Mouse (Mus musculus): ENCODE measurements around the gene Ankrd11. TPM values are rescaled to one million over a fixed set of nuclear protein-coding genes. Genes with fewer than 3 reads are reported as not detected.

Ankrd11 gene
- polyA plus RNA-seq, 1 experiment from 2014 or later = 43.9 TPM

GRCm38 (mm10) chr8:122979424-122979823 lies 62.7 kb downstream of the Ankrd11 start:
- no peaks in the 10 kb centered on the region for H3K27me3 ChIP-seq (replicated peaks)
- no peak overlapping the region for H3K9ac ChIP-seq
- no peaks in the 10 kb centered on the region for H3K9me3 ChIP-seq (replicated peaks)
- H3K27ac ChIP-seq = no peak overlapping the region
- peaks cover 68% of the 10 kb centered on the region for H3K4me1 ChIP-seq
- no peak overlapping the region for H3K4me3 ChIP-seq
- no peak for ATAC-seq
- WGBS (ENCODE audit: insufficient replicate concordance) = 69% methylated on average over 3 of the region's 3 CpGs
- no peak overlapping the region for H3K4me2 ChIP-seq
- peaks cover 3% of the 10 kb centered on the region; the same call in 1 of the 2 replicates for H3K36me3 ChIP-seq

- Histone ChIP-seq H3K9ac (no peak overlapping the region), H3K4me2 (no peak overlapping the region), H3K27ac (no peak overlapping the region), H3K4me3 (no peak overlapping the region), H3K36me3 (peaks cover 19% of the 10 kb centered on the region), H3K27me3 (replicated peaks) (no peaks in the 10 kb centered on the region), H3K4me1 (peaks cover 53% of the 10 kb centered on the region), H3K9me3 (replicated peaks) (no peaks in the 10 kb centered on the region)
- ATAC-seq = no peak
- 63% methylated on average over 4 of the region's 4 CpGs for WGBS (ENCODE audit: insufficient replicate concordance)
These were observed 66.0 kb downstream of the Ankrd11 start for GRCm38 (mm10) chr8:122976046-122976445.

GRCm38 (mm10) chr8:122969964-122970620 lies 72.0 kb downstream of the Ankrd11 start:
- Histone ChIP-seq H3K4me2 (no peak overlapping the region), H3K9me3 (replicated peaks) (no peaks in the 10 kb centered on the region)

GRCm38 (mm10) chr8:122968145-122968544 lies 73.9 kb downstream of the Ankrd11 start:
- Histone ChIP-seq H3K9me3 (replicated peaks) (no peaks in the 10 kb centered on the region), H3K4me3 (no peak overlapping the region), H3K27me3 (replicated peaks) (no peaks in the 10 kb centered on the region), H3K36me3 (peaks cover 44% of the 10 kb centered on the region), H3K4me1 (peaks cover 34% of the 10 kb centered on the region), H3K4me2 (no peak overlapping the region), H3K27ac (no peak overlapping the region), H3K9ac (no peak overlapping the region)
- ATAC-seq = no peak
- WGBS (ENCODE audit: insufficient replicate concordance) = 70% methylated on average over 3 of the region's 3 CpGs

More at GRCm38 (mm10) chr8:122969964-122970620, 72.0 kb downstream of the Ankrd11 start:
- no peak overlapping the region for H3K4me3 ChIP-seq
- no peak overlapping the region for H3K9ac ChIP-seq
- no peaks in the 10 kb centered on the region for H3K27me3 ChIP-seq (replicated peaks)
- WGBS (ENCODE audit: insufficient replicate concordance) = 85% methylated on average over 3 of the region's 3 CpGs
- H3K36me3 ChIP-seq = peaks cover 52% of the 10 kb centered on the region
- H3K4me1 ChIP-seq = peaks cover 16% of the 10 kb centered on the region
- no peak for ATAC-seq
- H3K27ac ChIP-seq = no peak overlapping the region

- 56% methylated on average over 3 of the region's 3 CpGs for whole genome bisulfite sequencing (ENCODE audit: insufficient replicate concordance)
- ATAC-seq = no peak
- no peak overlapping the region for H3K4me3 ChIP-seq
- no peaks in the 10 kb centered on the region for H3K27me3 ChIP-seq (replicated peaks)
- H3K9me3 ChIP-seq (replicated peaks) = no peaks in the 10 kb centered on the region
- no peak overlapping the region for H3K27ac ChIP-seq
- H3K4me2 ChIP-seq = no peak overlapping the region
- peaks cover 47% of the 10 kb centered on the region for H3K4me1 ChIP-seq
- H3K9ac ChIP-seq = no peak overlapping the region
- peaks cover 43% of the 10 kb centered on the region for H3K36me3 ChIP-seq
These were observed 75.4 kb downstream of the Ankrd11 start for GRCm38 (mm10) chr8:122966638-122967037.

- no peak for ATAC-seq
These were observed 80.0 kb downstream of the Ankrd11 start for GRCm38 (mm10) chr8:122962046-122962445.

GRCm38 (mm10) chr8:122961458-122961857 lies 80.6 kb downstream of the Ankrd11 start:
- WGBS (ENCODE audit: insufficient replicate concordance) = 19% methylated on average over 2 of the region's 2 CpGs
- peak overlapping the region; percentile 63 for H3K27ac ChIP-seq

More at GRCm38 (mm10) chr8:122962046-122962445, 80.0 kb downstream of the Ankrd11 start:
- Histone ChIP-seq H3K27ac (peak overlapping the region; percentile 63), H3K9me3 (replicated peaks) (no peaks in the 10 kb centered on the region), H3K4me2 (peak overlapping the region; percentile 48), H3K27me3 (replicated peaks) (no peaks in the 10 kb centered on the region), H3K4me1 (peaks cover 84% of the 10 kb centered on the region), H3K36me3 (0 out of 2 replicates have a peak, but pooled peaks cover 10% of the 10 kb centered on the region), H3K9ac (no peak overlapping the region), H3K4me3 (no peak overlapping the region)
- 22% methylated on average over 5 of the region's 5 CpGs for WGBS (ENCODE audit: insufficient replicate concordance)

GRCm38 (mm10) chr8:122960932-122961331 lies 81.1 kb downstream of the Ankrd11 start:
- Histone ChIP-seq H3K27ac (peak overlapping the region; percentile 63), H3K4me1 (peaks cover 94% of the 10 kb centered on the region), H3K4me3 (no peak overlapping the region), H3K9me3 (replicated peaks) (no peaks in the 10 kb centered on the region), H3K36me3 (0 out of 2 replicates have a peak, but pooled peaks cover 7% of the 10 kb centered on the region), H3K27me3 (replicated peaks) (no peaks in the 10 kb centered on the region), H3K9ac (peak overlapping the region; percentile 39; the same call in 1 of the 2 replicates), H3K4me2 (peak overlapping the region; percentile 48)
- peak; percentile 92 for ATAC-seq
- 3% methylated on average over 1 of the region's 1 CpGs for WGBS (ENCODE audit: insufficient replicate concordance)

More at GRCm38 (mm10) chr8:122961458-122961857, 80.6 kb downstream of the Ankrd11 start:
- peak overlapping the region; percentile 39; the same call in 1 of the 2 replicates for H3K9ac ChIP-seq
- 0 out of 2 replicates have a peak, but pooled peaks have one; percentile 24 for ATAC-seq
- H3K4me3 ChIP-seq = no peak overlapping the region
- 0 out of 2 replicates have a peak, but pooled peaks cover 10% of the 10 kb centered on the region for H3K36me3 ChIP-seq
- H3K27me3 ChIP-seq (replicated peaks) = no peaks in the 10 kb centered on the region
- H3K4me1 ChIP-seq = peaks cover 90% of the 10 kb centered on the region
- H3K4me2 ChIP-seq = peak overlapping the region; percentile 48
- no peaks in the 10 kb centered on the region for H3K9me3 ChIP-seq (replicated peaks)

- no peaks in the 10 kb centered on the region for H3K27me3 ChIP-seq (replicated peaks)
- H3K4me1 ChIP-seq = peaks cover 94% of the 10 kb centered on the region
- no peaks in the 10 kb centered on the region for H3K9me3 ChIP-seq (replicated peaks)
- H3K27ac ChIP-seq = peak overlapping the region; percentile 63
- peak overlapping the region; percentile 48 for H3K4me2 ChIP-seq
- H3K36me3 ChIP-seq = 0 out of 2 replicates have a peak, but pooled peaks cover 7% of the 10 kb centered on the region
- 68% methylated on average over 5 of the region's 5 CpGs for WGBS (ENCODE audit: insufficient replicate concordance)
- H3K9ac ChIP-seq = no peak overlapping the region
- no peak for ATAC-seq
- H3K4me3 ChIP-seq = no peak overlapping the region
These were observed 81.8 kb downstream of the Ankrd11 start for GRCm38 (mm10) chr8:122960323-122960722.

- Histone ChIP-seq H3K9ac (no peak overlapping the region; the same call in 1 of the 2 replicates), H3K4me1 (peaks cover 95% of the 10 kb centered on the region), H3K4me2 (peak overlapping the region; percentile 39), H3K36me3 (no peaks in the 10 kb centered on the region), H3K4me3 (no peak overlapping the region), H3K9me3 (replicated peaks) (no peaks in the 10 kb centered on the region), H3K27ac (peak overlapping the region; percentile 54), H3K27me3 (replicated peaks) (no peaks in the 10 kb centered on the region)
- peak; percentile 71 for ATAC-seq
- 50% methylated on average over 3 of the region's 3 CpGs for WGBS (ENCODE audit: insufficient replicate concordance)
These were observed 86.1 kb downstream of the Ankrd11 start for GRCm38 (mm10) chr8:122955997-122956396.

- no peak overlapping the region for H3K4me3 ChIP-seq
These were observed 86.9 kb downstream of the Ankrd11 start for GRCm38 (mm10) chr8:122955195-122955594.

GRCm38 (mm10) chr8:122954090-122954799 lies 87.8 kb downstream of the Ankrd11 start:
- Histone ChIP-seq H3K9ac (no peak overlapping the region), H3K27ac (peak overlapping the region; percentile 59), H3K4me2 (peak overlapping the region; percentile 1; the same call in 1 of the 2 replicates), H3K9me3 (replicated peaks) (no peaks in the 10 kb centered on the region), H3K4me1 (peaks cover 93% of the 10 kb centered on the region), H3K4me3 (no peak overlapping the region), H3K36me3 (no peaks in the 10 kb centered on the region), H3K27me3 (replicated peaks) (no peaks in the 10 kb centered on the region)
- no peak for ATAC-seq
- WGBS (ENCODE audit: insufficient replicate concordance) = 21% methylated on average over 3 of the region's 3 CpGs

More at GRCm38 (mm10) chr8:122955195-122955594, 86.9 kb downstream of the Ankrd11 start:
- Histone ChIP-seq H3K27me3 (replicated peaks) (no peaks in the 10 kb centered on the region), H3K4me2 (no peak overlapping the region), H3K36me3 (no peaks in the 10 kb centered on the region), H3K4me1 (peaks cover 93% of the 10 kb centered on the region), H3K9ac (no peak overlapping the region), H3K27ac (no peak overlapping the region), H3K9me3 (replicated peaks) (no peaks in the 10 kb centered on the region)
- ATAC-seq = no peak

All from liver, embryonic 12.5 days (tissue).